Mouse (Mus musculus): ENCODE measurements around the gene Gm10271.

Gm10271 gene

GRCm38 (mm10) chr10:116978841-116979240 is 6.4 kb upstream of the Gm10271 start:
- DNase-seq (ENCODE audit: low spot score): no peak

DNA sequence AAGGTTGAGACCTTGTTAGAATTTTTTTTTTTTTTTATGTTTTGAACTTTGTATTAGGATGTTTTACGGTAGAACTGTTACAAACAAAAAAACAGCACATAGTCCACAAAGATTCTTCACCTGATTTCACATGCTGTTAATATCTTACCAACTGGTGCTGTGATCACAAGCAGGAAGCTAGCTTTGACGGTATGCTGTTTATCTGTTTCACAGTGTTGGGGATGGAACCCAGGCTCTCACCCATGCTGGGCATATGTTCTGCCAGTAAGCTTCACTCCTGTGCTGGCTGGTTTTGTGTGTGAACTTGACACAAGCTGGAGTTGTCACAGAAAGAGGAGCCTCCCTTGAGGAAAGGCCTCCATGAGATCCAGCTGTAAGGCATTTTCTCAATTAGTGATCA is 5.4 kb upstream of the Gm10271 start:
- DNase-seq (ENCODE audit: low spot score): no peak

GRCm38 (mm10) chr10:116977455-116977854 is 5.0 kb upstream of the Gm10271 start:
- DNase-seq (ENCODE audit: low spot score): no peak

DNA sequence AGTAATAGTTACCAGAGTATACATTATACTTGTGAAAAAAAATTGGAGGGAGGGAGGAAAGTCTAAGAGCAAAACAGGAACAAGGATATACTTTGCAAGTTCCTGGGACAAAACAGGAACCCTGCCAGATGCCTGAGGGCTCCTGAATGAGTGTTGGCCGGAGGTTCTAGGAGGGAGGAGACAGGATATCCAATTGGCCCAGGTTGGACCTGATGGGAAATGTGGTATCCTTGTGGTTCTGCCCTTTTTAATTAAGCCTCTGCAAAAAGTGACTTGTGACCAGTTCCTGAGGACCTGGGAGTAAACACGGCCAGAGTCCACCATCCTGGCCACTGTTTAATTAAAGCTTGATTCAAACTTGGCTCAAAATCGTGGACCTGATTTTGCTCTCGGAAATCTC is 3.7 kb downstream of the Gm10271 start:
- no peak for DNase-seq (ENCODE audit: low spot score)

DNA sequence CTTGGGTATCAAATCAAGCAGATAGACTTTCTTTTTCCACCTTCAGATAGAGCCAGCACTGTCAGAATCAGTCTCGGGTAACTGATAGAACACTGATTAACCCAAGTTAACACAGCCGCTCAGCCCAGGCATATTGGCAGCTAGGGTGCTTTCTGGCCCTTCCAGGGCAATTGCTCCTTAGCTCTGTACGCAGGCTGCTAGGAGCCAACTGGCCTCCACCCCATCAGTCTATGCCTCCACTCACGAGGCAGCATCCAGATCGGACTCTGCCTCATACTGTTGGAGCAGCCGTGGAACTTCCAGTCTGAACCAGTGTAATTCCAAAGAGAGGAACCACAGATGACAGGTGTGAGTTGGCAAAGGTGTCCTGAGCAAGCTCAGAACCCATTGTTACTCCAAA is 6.3 kb downstream of the Gm10271 start:
- no peak for DNase-seq (ENCODE audit: low spot score)

DNA sequence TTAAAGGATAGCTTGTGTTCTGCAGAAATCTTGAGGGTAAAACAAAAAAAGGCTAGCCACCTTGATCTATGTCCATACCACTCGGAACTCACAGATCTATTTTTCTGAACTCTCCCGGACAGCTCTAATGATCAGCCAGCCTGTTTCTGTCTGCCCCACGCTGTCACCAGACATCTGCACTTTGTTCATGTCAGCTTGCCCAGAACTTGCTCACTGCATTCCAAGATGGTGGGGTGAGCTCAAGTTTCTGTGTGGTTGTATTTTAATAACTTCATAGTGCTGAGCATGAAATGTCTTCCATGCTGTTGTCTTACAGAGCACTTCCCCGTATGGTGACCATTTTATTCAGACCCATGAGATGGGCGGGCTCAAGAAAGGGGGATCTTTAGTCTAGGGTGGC is 7.1 kb downstream of the Gm10271 start:
- DNase-seq (ENCODE audit: low spot score): peak; percentile 47

- no peak for DNase-seq (ENCODE audit: low spot score)
These were observed 7.8 kb downstream of the Gm10271 start for GRCm38 (mm10) chr10:116964571-116964970.

GRCm38 (mm10) chr10:116964084-116964483 is 8.3 kb downstream of the Gm10271 start:
- no peak for DNase-seq (ENCODE audit: low spot score)

GRCm38 (mm10) chr10:116962803-116963202 is 9.6 kb downstream of the Gm10271 start:
- DNase-seq (ENCODE audit: low spot score): no peak

GRCm38 (mm10) chr10:116962152-116962551 is 10.3 kb downstream of the Gm10271 start:
- DNase-seq (ENCODE audit: low spot score): no peak

- no peak for DNase-seq (ENCODE audit: low spot score)
These were observed 14.4 kb downstream of the Gm10271 start for GRCm38 (mm10) chr10:116957867-116958551.

DNA sequence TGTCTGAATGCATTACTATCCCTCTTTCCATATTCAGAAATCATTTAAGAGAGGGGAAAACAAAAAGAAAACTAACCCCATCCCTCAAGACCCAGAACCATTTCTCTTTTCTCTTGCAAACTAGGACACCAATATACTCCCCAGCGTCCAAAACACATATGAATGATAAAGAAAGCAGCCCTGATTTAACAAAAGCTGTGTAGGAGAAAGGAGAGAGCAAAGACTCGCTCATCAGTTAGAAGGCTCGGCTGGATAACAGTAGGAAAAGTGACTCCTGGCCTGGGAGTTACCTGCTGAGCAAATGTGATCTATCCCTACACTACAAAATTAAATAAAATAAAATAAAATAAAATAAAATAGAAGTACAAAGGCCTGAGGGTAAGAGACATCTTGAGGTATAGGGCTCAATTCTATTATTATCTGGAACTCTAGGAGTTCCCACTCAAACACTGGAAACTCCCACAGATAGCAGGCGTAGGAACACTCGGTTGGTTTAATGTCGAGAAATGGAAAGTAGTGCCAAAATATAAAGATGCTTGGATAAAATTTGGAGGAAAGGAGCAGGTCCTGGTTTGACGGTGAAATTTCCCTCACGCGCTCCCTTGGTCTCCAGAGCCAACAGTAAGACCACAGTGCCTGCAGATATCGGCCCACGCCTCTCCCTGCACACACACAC is 15.8 kb downstream of the Gm10271 start:
- no peak for DNase-seq (ENCODE audit: low spot score)

DNA sequence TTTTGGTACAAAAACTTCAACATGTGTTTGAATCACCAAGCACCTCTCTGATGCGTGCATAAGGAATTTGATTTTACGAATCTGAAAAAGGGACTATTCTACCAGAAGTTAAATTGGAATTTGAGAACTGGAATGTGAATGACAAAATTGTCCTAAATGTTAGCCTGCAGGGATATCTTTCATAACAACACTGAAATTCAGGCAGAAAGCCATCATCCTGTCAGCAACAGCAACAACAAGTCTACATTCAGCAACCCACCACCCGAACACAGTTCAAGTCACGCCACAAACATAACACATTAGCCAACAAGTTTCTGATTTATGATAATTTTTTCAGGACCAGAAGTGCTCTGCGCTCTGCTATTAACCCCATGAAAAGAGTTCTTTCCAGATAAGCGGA is 17.2 kb downstream of the Gm10271 start:
- DNase-seq (ENCODE audit: low spot score): no peak

- DNase-seq (ENCODE audit: low spot score): peak; percentile 35
These were observed 21.5 kb downstream of the Gm10271 start for GRCm38 (mm10) chr10:116950886-116951285.

- peak; percentile 90 for DNase-seq (ENCODE audit: low spot score)
These were observed 22.2 kb downstream of the Gm10271 start, which contains the start of gene Rab3ip for GRCm38 (mm10) chr10:116950009-116950769. Gene Rab3ip, minus strand, starts transcription at chr10:116950769.

DNA sequence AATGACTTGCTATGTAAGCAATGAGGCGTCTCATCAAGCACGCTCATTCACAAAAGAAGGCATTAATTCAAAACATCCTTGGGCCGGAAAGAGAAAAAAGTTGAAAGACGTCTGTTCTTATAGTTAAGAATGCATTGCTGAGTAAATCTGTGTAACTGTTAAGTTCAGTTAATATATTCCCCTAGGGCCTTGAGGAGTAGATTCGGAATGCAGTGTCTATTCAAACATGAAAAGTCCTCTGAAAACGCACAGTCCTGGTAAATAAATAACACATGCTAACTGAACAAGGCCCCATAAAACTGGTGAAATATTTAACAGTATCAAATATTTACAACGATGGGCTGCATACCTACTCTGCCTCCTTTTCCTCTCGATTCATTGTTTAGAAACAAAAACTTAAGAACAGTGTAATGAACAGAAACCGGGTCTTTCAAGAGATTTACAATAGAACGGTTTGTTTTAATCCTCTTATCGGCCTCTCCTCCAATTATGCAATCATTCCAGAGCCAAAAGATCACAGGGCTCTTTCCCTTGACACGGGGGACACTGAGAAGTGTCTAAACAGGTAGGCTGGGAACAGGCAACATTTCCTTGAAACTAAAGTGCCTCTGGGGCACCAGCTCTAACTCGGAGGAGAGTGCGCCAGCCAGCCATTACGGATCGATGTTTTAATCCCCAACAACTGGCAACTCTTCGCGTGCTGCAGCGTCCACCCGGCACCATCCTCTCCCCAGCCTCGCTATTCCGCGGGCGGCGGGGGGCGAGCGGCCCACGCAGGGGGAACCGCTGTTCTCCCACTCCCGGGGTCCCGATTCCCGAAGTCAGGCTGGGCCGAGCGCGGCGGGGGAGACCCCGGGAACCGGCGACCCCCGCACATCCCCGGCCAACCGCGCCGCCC is 23.0 kb downstream of the Gm10271 start:
- DNase-seq (ENCODE audit: low spot score): peak; percentile 61

GRCm38 (mm10) chr10:116948414-116948813 is 24.0 kb downstream of the Gm10271 start:
- DNase-seq (ENCODE audit: low spot score): no peak

GRCm38 (mm10) chr10:116944940-116945339 is 27.5 kb downstream of the Gm10271 start:
- DNase-seq (ENCODE audit: low spot score): no peak

DNA sequence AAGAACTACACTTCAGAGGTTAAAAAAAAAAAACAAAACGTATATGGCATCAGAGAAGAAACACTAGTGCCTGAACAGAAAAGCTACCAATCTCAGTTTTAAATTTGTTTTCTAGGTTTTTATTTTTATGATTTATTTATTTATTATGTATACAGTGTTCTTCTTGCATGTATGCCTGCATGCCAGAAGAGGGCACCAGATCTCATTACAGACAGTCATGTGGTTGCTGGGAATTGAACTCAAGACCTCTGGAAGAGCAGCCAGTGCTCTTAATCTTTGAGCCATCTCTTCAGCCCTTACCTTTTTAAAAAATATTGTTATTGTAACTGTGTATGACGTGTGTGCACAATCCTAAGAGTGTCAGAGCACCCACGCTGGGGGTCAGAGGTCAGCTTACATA is 28.3 kb downstream of the Gm10271 start:
- no peak for DNase-seq (ENCODE audit: low spot score)

- DNase-seq (ENCODE audit: low spot score): no peak
These were observed 29.4 kb downstream of the Gm10271 start for GRCm38 (mm10) chr10:116943025-116943424.

- no peak for DNase-seq (ENCODE audit: low spot score)
These were observed 37.4 kb downstream of the Gm10271 start for GRCm38 (mm10) chr10:116935028-116935427.

DNA sequence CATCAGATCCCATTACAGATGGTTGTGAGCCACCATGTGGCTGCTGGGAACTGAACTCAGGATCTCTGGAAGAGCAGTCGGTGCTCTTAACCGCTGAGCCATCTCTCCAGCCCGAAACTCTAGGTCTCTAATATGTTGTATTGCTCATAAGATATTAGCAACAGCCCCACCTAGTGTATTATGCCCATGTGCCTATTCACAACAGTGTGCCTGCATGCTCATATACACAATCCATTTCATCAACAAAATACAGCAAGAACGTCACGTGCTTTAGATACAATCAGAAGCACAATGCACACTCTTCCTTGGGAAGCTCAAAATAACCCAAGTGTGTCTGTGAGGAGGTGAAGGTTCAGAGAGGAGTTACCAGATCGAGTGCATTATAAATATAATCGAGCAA is 38.6 kb downstream of the Gm10271 start:
- no peak for DNase-seq (ENCODE audit: low spot score)

All from embryo, embryonic 10.5 days (tissue).